Mouse (Mus musculus): Measurements from ENCODE around the gene Agap1. TPM values are rescaled to one million over a fixed set of nuclear protein-coding genes. Genes with fewer than 3 reads are reported as not detected.

Gene Agap1
- total and polyA plus RNA-seq, 3 experiments, result 0.01 TPM; not detected in 2

GRCm38 (mm10) chr1:89471891-89472290 is 17.3 kb downstream of the Agap1 start:
- TF ChIP-seq ZC3H11A (IDR thresholded peaks at IDR 0.05; ENCODE audit: low read depth, low read length), result no peak
- TF ChIP-seq EP300 (IDR thresholded peaks at IDR 0.05; ENCODE audit: low read depth in 1 of 2, low read length in 2 of 2), result no peak
- TF ChIP-seq RAD21 (IDR thresholded peaks at IDR 0.05; ENCODE audit: low read depth, low read length), result no peak
- no peak for TF ChIP-seq USF1 (IDR thresholded peaks at IDR 0.05; ENCODE audit: low read depth, low read length)
- TF ChIP-seq MAZ (IDR thresholded peaks at IDR 0.05; ENCODE audit: low read depth, low read length), result no peak
- TF ChIP-seq SIN3A (IDR thresholded peaks at IDR 0.05; ENCODE audit: low read length), result no peak
- TF ChIP-seq KAT2A (conservative IDR thresholded peaks at IDR 0.05; ENCODE audit: low read depth, low read length), result no peak
- no peak for TF ChIP-seq MXI1 (IDR thresholded peaks at IDR 0.05; ENCODE audit: low read depth, low read length)
- TF ChIP-seq GATA1 (IDR thresholded peaks at IDR 0.05; ENCODE audit: low read depth, low read length), result no peak
- TF ChIP-seq TAL1 (IDR thresholded peaks at IDR 0.05; ENCODE audit: low read length), result no peak
- no peak for TF ChIP-seq ELF1 (IDR thresholded peaks at IDR 0.05; ENCODE audit: low read depth, low read length)
- TF ChIP-seq GABPA (IDR thresholded peaks at IDR 0.05; ENCODE audit: low read depth, low read length), result no peak
- no peak for TF ChIP-seq TCF12 (IDR thresholded peaks at IDR 0.05; ENCODE audit: low read depth, low read length)
- no peak for TF ChIP-seq POLR2AphosphoS2 (IDR thresholded peaks at IDR 0.05; ENCODE audit: low read length)
- TF ChIP-seq JUND (IDR thresholded peaks at IDR 0.05; ENCODE audit: low read depth, low read length), result no peak
- TF ChIP-seq RCOR1 (IDR thresholded peaks at IDR 0.05; ENCODE audit: low read depth, low read length), result no peak
- no peak for TF ChIP-seq MYB (IDR thresholded peaks at IDR 0.05; ENCODE audit: low read depth, low read length)
- TF ChIP-seq UBTF (IDR thresholded peaks at IDR 0.05; ENCODE audit: borderline replicate concordance, insufficient read depth, low read depth, low read length), result no peak
- Histone ChIP-seq H3K9me3 (replicated peaks; ENCODE audit: insufficient read depth, low read length) (no peaks in the 10 kb centered on the region), H3K27ac (ENCODE audit: control insufficient read depth, low read depth, low read length) (no peak overlapping the region), H3K36me3 (ENCODE audit: control insufficient read depth in 1 of 2, insufficient read depth in 2 of 2, low read length in 2 of 2) (no peaks in the 10 kb centered on the region), H3K27me3 (ENCODE audit: control insufficient read depth in 1 of 2, insufficient read depth in 2 of 2, low read length in 2 of 2) (no peaks in the 10 kb centered on the region), H3K9ac (ENCODE audit: control insufficient read depth, low read depth, low read length, poor library complexity, severe bottlenecking) (no peak overlapping the region), H3K4me3 (ENCODE audit: control insufficient read depth in 1 of 2, insufficient read depth in 1 of 2, low read depth in 2 of 2, low read length in 2 of 2) (no peak overlapping the region), H3K4me1 (ENCODE audit: control insufficient read depth in 1 of 2, insufficient read depth in 2 of 2, low read length in 2 of 2) (no peaks in the 10 kb centered on the region), H3K79me2 (ENCODE audit: control insufficient read depth, insufficient read depth, low read length, poor library complexity) (no peaks in the 10 kb centered on the region)
- no peak for DNase-seq (ENCODE audit: low read depth, low spot score)

DNA sequence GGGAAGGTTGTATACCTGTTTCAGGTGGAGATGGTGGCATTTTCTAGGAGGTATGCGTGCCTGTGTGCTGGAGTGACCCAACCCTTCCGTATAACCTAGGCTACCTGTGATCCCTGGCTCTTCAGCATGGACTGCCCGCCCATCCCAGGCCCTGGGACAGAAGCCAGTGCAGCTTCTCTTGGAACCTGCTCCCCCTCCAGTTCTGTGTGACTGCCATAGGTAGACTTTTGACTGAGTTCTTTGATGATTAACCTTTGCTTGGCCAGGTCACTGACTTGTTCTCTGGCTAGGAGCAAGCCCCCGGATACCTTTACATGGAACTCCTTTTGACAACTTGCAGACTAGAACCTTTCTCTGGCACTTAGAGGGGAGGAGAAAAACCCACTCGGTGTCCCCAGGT is 19.3 kb downstream of the Agap1 start:
- Histone ChIP-seq H3K4me1 (ENCODE audit: control insufficient read depth in 1 of 2, insufficient read depth in 2 of 2, low read length in 2 of 2) (no peaks in the 10 kb centered on the region), H3K9ac (ENCODE audit: control insufficient read depth, low read depth, low read length, poor library complexity, severe bottlenecking) (no peak overlapping the region), H3K27me3 (ENCODE audit: control insufficient read depth in 1 of 2, insufficient read depth in 2 of 2, low read length in 2 of 2) (no peaks in the 10 kb centered on the region), H3K27ac (ENCODE audit: control insufficient read depth, low read depth, low read length) (no peak overlapping the region), H3K4me3 (ENCODE audit: control insufficient read depth in 1 of 2, insufficient read depth in 1 of 2, low read depth in 2 of 2, low read length in 2 of 2) (no peak overlapping the region), H3K36me3 (ENCODE audit: control insufficient read depth in 1 of 2, insufficient read depth in 2 of 2, low read length in 2 of 2) (no peaks in the 10 kb centered on the region), H3K9me3 (replicated peaks; ENCODE audit: insufficient read depth, low read length) (no peaks in the 10 kb centered on the region), H3K79me2 (ENCODE audit: control insufficient read depth, insufficient read depth, low read length, poor library complexity) (no peaks in the 10 kb centered on the region)
- TF ChIP-seq SIN3A (IDR thresholded peaks at IDR 0.05; ENCODE audit: low read length) (no peak), RCOR1 (IDR thresholded peaks at IDR 0.05; ENCODE audit: low read depth, low read length) (no peak), HCFC1 (IDR thresholded peaks at IDR 0.05; ENCODE audit: low read depth, low read length) (no peak), UBTF (IDR thresholded peaks at IDR 0.05; ENCODE audit: borderline replicate concordance, insufficient read depth, low read depth, low read length) (no peak), JUND (IDR thresholded peaks at IDR 0.05; ENCODE audit: low read depth, low read length) (no peak), SMC3 (IDR thresholded peaks at IDR 0.05; ENCODE audit: low read depth, low read length) (no peak), BHLHE40 (IDR thresholded peaks at IDR 0.05; ENCODE audit: borderline replicate concordance, low read depth, low read length) (no peak), CHD2 (IDR thresholded peaks at IDR 0.05; ENCODE audit: low read length) (no peak), ZMIZ1 (IDR thresholded peaks at IDR 0.05; ENCODE audit: low read depth, low read length) (no peak), RAD21 (IDR thresholded peaks at IDR 0.05; ENCODE audit: low read depth, low read length) (no peak), GABPA (IDR thresholded peaks at IDR 0.05; ENCODE audit: low read depth, low read length) (no peak)
- no peak for DNase-seq (ENCODE audit: low read depth, low spot score)

Measured in MEL (cell line).